Mouse (Mus musculus) intestine, embryonic 16.5 days (tissue): ENCODE measurements at regions not wholly inside any gene's neighbourhood (a gene's known extent, or its start where the extent isn't known, plus 50 kb on each side); places are given as distances from the start of the nearest gene placed in this dataset.

Experiments
- ATAC-seq: fragments of 200-750 bp; cut with Nextera tagmentation; 2 replicates; pipeline ENCODE4 v1.8.0; 2017; ENCODE audit warnings: moderate TSS enrichment, moderate library complexity
- H3K27ac ChIP-seq: fragments of 300-500 bp; sonication (generic); 2 replicates; pipeline ENCODE4 v1.5.1; 2014; ENCODE audit warnings: mild to moderate bottlenecking, low read length
- H3K27me3 ChIP-seq: fragments of 300-500 bp; sonication (generic); replicated peaks from 2 replicates; pipeline ENCODE4 v1.6.1; 2014; ENCODE audit warnings: low read length, control low read depth, mixed read lengths; ENCODE audit not compliant: control insufficient read depth, insufficient read depth
- H3K36me3 ChIP-seq: fragments of 300-500 bp; sonication (generic); 2 replicates; pipeline ENCODE4 v1.6.1; 2014; ENCODE audit warnings: low read length, control low read depth; ENCODE audit not compliant: control insufficient read depth, insufficient read depth
- H3K4me1 ChIP-seq: fragments of 300-500 bp; sonication (generic); 2 replicates; pipeline ENCODE4 v1.6.1; 2014; ENCODE audit warnings: low read length, control low read depth, mixed read lengths; ENCODE audit not compliant: control insufficient read depth, insufficient read depth
- H3K4me2 ChIP-seq: fragments of 300-500 bp; sonication (generic); 2 replicates; pipeline ENCODE4 v1.6.1; 2014; ENCODE audit warnings: low read depth, low read length, control low read depth
- H3K4me3 ChIP-seq: fragments of 300-500 bp; sonication (generic); 2 replicates; pipeline ENCODE4 v1.5.1; 2014; ENCODE audit warnings: mild to moderate bottlenecking, low read length
- H3K9ac ChIP-seq: fragments of 300-500 bp; sonication (generic); 2 replicates; pipeline ENCODE4 v1.6.1; 2014; ENCODE audit warnings: low read depth, low read length
- H3K9me3 ChIP-seq: fragments of 300-500 bp; sonication (generic); 2 replicates; pipeline ENCODE4 v1.6.1; 2016; ENCODE audit warnings: low read length, control low read depth; ENCODE audit not compliant: control insufficient read depth
- WGBS: fragments of 180-500 bp; shearing (Covaris S2); extraction: QIAGEN DNeasy Blood & Tissue Kit; methylation state at CpG from one replicate; pipeline ENCODE4 v1.1.7; 2014; 5-methylcytosine and 5-hydroxymethylcytosine counted together

DNA sequence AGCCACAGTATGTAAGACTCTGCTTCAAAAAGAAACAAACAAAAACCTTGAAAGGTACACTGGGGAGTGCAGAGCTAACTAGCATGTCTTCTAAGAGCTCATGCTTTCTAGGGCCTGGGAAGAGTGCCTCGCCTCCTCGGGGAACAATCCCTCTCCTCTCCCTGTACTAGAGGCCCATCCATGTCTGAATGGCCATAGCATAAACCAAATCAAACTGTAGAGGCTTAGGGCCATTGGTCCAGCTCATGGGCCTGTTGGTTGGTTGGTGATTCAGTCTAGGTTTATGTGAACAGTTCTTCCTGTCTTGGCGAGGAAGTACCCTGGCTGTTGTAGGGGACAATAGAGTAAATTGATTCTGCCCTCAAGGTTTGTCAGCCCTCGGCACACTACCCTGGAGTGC lies 151.0 kb downstream of the Wdr11 start:
- Histone ChIP-seq H3K9me3 (no peaks in the 10 kb centered on the region), H3K9ac (no peak overlapping the region), H3K27me3 (no peaks in the 10 kb centered on the region), H3K4me1 (peaks cover 8% of the 10 kb centered on the region; the same call in 1 of the 2 replicates), H3K4me3 (no peak overlapping the region), H3K27ac (no peak overlapping the region), H3K4me2 (no peak overlapping the region), H3K36me3 (no peaks in the 10 kb centered on the region)
- ATAC-seq = no peak
- WGBS = 88% methylated on average over 4 of the region's 4 CpGs

- 38% methylated on average over 16 of the region's 16 CpGs for WGBS
- no peaks in the 10 kb centered on the region for H3K27me3 ChIP-seq
- ATAC-seq = no peak
- peaks cover 7% of the 10 kb centered on the region; the same call in 1 of the 2 replicates for H3K9me3 ChIP-seq
- H3K36me3 ChIP-seq = no peaks in the 10 kb centered on the region
- peak overlapping the region; percentile 65 for H3K27ac ChIP-seq
- H3K4me1 ChIP-seq = peaks cover 8% of the 10 kb centered on the region; the same call in 1 of the 2 replicates
- no peak overlapping the region for H3K4me3 ChIP-seq
- H3K4me2 ChIP-seq = no peak overlapping the region
- H3K9ac ChIP-seq = peak overlapping the region; percentile 37; the same call in 1 of the 2 replicates
These were observed 152.4 kb downstream of the Wdr11 start for GRCm38 (mm10) chr7:129743955-129744666.

DNA sequence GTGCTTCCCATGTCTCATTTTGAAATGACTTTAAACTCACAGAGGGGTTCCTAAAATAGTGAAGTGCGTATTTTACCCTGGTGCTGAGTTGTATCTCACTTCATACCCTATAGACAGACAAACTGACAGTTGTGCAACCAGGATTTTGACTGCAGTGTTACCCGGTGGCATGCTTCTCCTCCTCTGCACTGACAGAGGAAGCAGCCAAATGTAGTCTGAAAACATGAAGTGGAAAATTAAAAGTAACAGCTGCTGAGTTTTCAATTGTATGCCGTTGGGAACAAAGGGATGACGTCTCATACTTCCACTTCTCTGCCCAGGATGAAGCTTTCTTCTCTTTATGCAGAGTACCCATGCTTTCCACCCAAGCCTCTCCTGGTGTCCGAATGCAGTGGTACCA lies 155.0 kb downstream of the Wdr11 start:
- peaks cover 7% of the 10 kb centered on the region; the same call in 1 of the 2 replicates for H3K9me3 ChIP-seq
- H3K4me3 ChIP-seq = no peak overlapping the region
- H3K36me3 ChIP-seq = no peaks in the 10 kb centered on the region
- ATAC-seq = no peak
- WGBS = 65% methylated on average over 5 of the region's 5 CpGs
- no peak overlapping the region for H3K9ac ChIP-seq
- no peak overlapping the region for H3K4me2 ChIP-seq
- H3K27ac ChIP-seq = 0 out of 2 replicates have a peak overlapping the region, but pooled peaks have one; percentile 2
- H3K4me1 ChIP-seq = peaks cover 8% of the 10 kb centered on the region; the same call in 1 of the 2 replicates
- H3K27me3 ChIP-seq = no peaks in the 10 kb centered on the region

DNA sequence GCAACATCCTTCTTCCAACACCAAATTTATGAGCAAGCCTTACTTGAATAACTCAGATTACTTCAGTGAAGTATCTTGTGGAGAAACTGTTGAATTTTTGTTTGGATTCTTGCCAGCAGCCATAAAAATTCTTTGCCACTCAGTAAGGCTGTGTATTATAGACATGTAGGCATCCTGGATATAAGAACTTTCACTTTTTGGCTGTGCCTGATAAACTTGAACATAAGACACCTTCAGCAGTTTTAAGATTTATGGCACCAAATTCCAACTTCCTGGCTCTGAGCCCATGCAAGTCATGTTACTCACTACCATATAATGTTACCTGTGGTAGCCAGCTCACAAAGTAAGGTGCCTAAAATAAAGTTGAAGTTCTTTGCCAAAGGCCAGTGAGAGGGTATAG lies 159.3 kb downstream of the Wdr11 start:
- no peak overlapping the region for H3K27ac ChIP-seq
- ATAC-seq = peak; percentile 74

DNA sequence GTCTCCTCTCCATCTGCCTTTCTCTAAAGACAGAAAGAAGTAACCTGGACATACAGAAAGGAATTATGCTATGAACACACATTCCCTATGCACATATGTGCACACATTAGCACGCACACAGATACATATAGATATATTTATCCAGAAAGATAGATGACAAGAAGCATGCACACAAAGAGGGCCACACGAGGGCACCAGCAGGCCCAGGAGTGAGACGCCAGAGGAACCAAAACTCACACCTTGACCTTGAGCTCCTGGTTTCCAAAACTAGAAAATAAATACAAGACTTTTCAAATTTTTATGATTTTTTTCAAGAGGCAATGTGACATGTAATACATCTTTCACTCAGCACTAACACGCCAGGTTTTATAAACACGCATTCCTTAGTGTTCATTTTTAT lies 163.1 kb downstream of the Wdr11 start:
- no peaks in the 10 kb centered on the region for H3K9me3 ChIP-seq
- peaks cover 10% of the 10 kb centered on the region for H3K4me1 ChIP-seq
- H3K4me2 ChIP-seq = no peak overlapping the region
- H3K27ac ChIP-seq = no peak overlapping the region
- ATAC-seq = no peak
- no peak overlapping the region for H3K9ac ChIP-seq
- WGBS = 73% methylated on average over 5 of the region's 5 CpGs
- H3K4me3 ChIP-seq = no peak overlapping the region
- no peaks in the 10 kb centered on the region for H3K36me3 ChIP-seq
- H3K27me3 ChIP-seq = no peaks in the 10 kb centered on the region

More for the DNA sequence above, 159.3 kb downstream of the Wdr11 start:
- Histone ChIP-seq H3K9me3 (peaks cover 7% of the 10 kb centered on the region; the same call in 1 of the 2 replicates), H3K27me3 (no peaks in the 10 kb centered on the region), H3K36me3 (no peaks in the 10 kb centered on the region), H3K9ac (no peak overlapping the region), H3K4me2 (no peak overlapping the region), H3K4me3 (no peak overlapping the region), H3K4me1 (peaks cover 5% of the 10 kb centered on the region; the same call in 1 of the 2 replicates)

GRCm38 (mm10) chr7:129756138-129756537 lies 164.5 kb downstream of the Wdr11 start:
- Histone ChIP-seq H3K4me2 (no peak overlapping the region), H3K27ac (peak overlapping the region; percentile 9; the same call in 1 of the 2 replicates), H3K9me3 (no peaks in the 10 kb centered on the region), H3K36me3 (no peaks in the 10 kb centered on the region), H3K4me1 (peaks cover 10% of the 10 kb centered on the region), H3K9ac (no peak overlapping the region), H3K27me3 (no peaks in the 10 kb centered on the region), H3K4me3 (no peak overlapping the region)
- WGBS = 65% methylated on average over 6 of the region's 6 CpGs
- ATAC-seq = peak; percentile 77

DNA sequence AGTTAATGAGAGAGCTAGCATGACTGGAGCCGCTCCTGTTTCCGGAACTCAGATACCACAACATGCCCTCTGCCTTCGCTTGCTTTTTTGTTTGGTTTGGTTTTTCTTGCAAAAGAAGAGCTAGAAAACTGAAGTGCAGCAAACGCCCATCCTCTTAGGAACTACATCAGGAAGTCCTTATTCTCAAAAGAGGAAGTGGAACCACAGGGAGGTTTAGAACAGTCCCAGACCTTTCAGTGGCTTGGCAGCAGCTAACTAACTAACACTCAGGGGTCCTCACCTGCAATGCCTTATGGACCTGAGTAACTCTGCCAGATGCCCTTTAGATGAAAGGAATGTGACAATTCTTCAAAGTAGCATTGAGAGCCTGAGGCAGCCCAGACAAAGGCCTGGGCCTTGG lies 168.2 kb downstream of the Wdr11 start:
- Histone ChIP-seq H3K4me1 (peaks cover 28% of the 10 kb centered on the region), H3K27me3 (no peaks in the 10 kb centered on the region), H3K36me3 (no peaks in the 10 kb centered on the region), H3K27ac (no peak overlapping the region), H3K9me3 (no peaks in the 10 kb centered on the region), H3K4me2 (no peak overlapping the region), H3K9ac (no peak overlapping the region), H3K4me3 (no peak overlapping the region)
- no peak for ATAC-seq
- WGBS = 82% methylated on average over 4 of the region's 4 CpGs

DNA sequence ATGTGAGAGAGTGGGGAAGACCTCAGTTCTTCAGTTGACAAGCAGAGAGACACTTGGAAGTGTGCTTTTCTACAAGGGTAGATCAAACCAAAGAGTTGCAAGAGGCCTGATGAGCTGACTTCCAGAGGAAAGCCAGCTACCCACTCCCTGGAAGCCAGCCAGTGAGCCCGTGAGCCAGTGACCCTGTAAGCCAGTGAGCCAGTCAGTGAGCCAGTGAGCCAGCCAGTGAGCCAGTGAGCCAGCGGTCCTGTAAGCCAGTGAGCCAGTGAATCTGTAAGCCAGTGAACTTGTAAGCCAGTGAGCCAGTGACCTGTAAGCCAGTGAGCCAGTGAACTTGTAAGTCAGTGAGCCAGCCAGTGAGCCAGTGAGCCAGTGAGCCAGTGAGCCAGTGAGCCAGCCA lies 168.7 kb downstream of the Wdr11 start:
- Histone ChIP-seq H3K9ac (no peak overlapping the region), H3K27ac (no peak overlapping the region), H3K4me3 (no peak overlapping the region), H3K27me3 (no peaks in the 10 kb centered on the region), H3K4me2 (no peak overlapping the region), H3K4me1 (peaks cover 29% of the 10 kb centered on the region), H3K36me3 (no peaks in the 10 kb centered on the region), H3K9me3 (no peaks in the 10 kb centered on the region)
- 87% methylated on average over 2 of the region's 2 CpGs for WGBS
- ATAC-seq = no peak

DNA sequence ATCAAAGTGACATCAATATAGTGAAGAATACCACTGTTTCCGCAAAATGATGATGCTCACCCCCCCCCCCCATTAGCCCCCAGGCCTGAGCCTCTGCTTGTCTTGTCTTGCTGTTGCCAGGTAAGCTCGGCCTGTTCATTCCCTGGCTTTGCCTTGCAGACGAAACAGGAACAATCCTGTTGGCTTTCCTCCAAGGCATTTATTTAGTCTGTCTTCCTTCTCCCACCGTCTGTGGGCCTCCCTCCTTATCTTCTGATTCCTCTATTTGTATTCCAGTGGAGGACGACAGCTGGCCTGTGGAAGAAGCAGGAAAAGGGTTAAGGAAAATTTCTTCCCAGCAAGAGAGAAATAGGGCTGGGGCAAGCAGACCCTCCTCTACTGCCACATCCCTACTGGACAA lies 172.1 kb downstream of the Wdr11 start:
- Histone ChIP-seq H3K27me3 (no peaks in the 10 kb centered on the region), H3K9me3 (no peaks in the 10 kb centered on the region), H3K27ac (peak overlapping the region; percentile 83), H3K9ac (0 out of 2 replicates have a peak overlapping the region, but pooled peaks have one; percentile 11), H3K36me3 (no peaks in the 10 kb centered on the region), H3K4me3 (no peak overlapping the region), H3K4me2 (no peak overlapping the region), H3K4me1 (peaks cover 25% of the 10 kb centered on the region)
- WGBS = 13% methylated on average over 5 of the region's 5 CpGs
- ATAC-seq = peak; percentile 67
